Mouse (Mus musculus) forebrain, embryonic 15.5 days (tissue): Measurements from ENCODE around the gene Fads6. TPM values are rescaled to one million over a fixed set of nuclear protein-coding genes. Genes with fewer than 3 reads are reported as not detected.

Experiments
- ATAC-seq: fragments of 200-750 bp; cut with Nextera tagmentation; replicated peaks from 2 replicates; pipeline ENCODE4 v1.8.0; 2017; ENCODE audit warnings: mild to moderate bottlenecking, moderate TSS enrichment, moderate library complexity
- H3K27ac ChIP-seq: fragments of 300-500 bp; sonication (generic); replicated peaks from 2 replicates; pipeline ENCODE4 v1.5.1; 2015; ENCODE audit warnings: mild to moderate bottlenecking, inconsistent platforms
- H3K27me3 ChIP-seq: fragments of 300-500 bp; sonication (generic); 2 replicates; pipeline ENCODE4 v1.6.1; 2015; ENCODE audit warnings: inconsistent platforms
- H3K36me3 ChIP-seq: fragments of 300-500 bp; sonication (generic); 2 replicates; pipeline ENCODE4 v1.6.1; 2015; ENCODE audit warnings: mild to moderate bottlenecking, inconsistent platforms
- H3K4me1 ChIP-seq: fragments of 300-500 bp; sonication (generic); 2 replicates; pipeline ENCODE4 v1.6.1; 2015; ENCODE audit warnings: inconsistent platforms
- H3K4me2 ChIP-seq: fragments of 300-500 bp; sonication (generic); replicated peaks from 2 replicates; pipeline ENCODE4 v1.6.1; 2015; ENCODE audit warnings: mild to moderate bottlenecking, inconsistent platforms
- H3K4me3 ChIP-seq: fragments of 300-500 bp; sonication (generic); 2 replicates; pipeline ENCODE4 v1.5.1; 2015; ENCODE audit warnings: mild to moderate bottlenecking, inconsistent platforms
- H3K9ac ChIP-seq: fragments of 300-500 bp; sonication (generic); replicated peaks from 2 replicates; pipeline ENCODE4 v1.6.1; 2015; ENCODE audit warnings: mild to moderate bottlenecking, inconsistent platforms
- H3K9me3 ChIP-seq: fragments of 300-500 bp; sonication (generic); 2 replicates; pipeline ENCODE4 v1.6.1; 2016; ENCODE audit warnings: inconsistent platforms
- WGBS: fragments of 180-500 bp; shearing (Covaris S2); methylation state at CpG from one replicate; pipeline ENCODE4 v1.1.7; 2015; ENCODE audit warnings: mixed read lengths; 5-methylcytosine and 5-hydroxymethylcytosine counted together
- polyA plus RNA-seq: library from polyadenylated mRNA; unstranded; fragments of >200 nt; fragmentation: Nextera tagmentation; extraction: Ambion mirVana; gene quantifications from 2 replicates; pipeline ENCODE4 v1.2.1, GENCODE M21; 2015

The Fads6 gene
- 0.37 TPM in 2 replicates for polyA plus RNA-seq

- peak within 1 kb of the TSS; percentile 81 for H3K4me2 ChIP-seq
- ATAC-seq, result peak; percentile 85
- no peaks in the 10 kb centered on the region for H3K36me3 ChIP-seq
- H3K9me3 ChIP-seq, result no peaks in the 10 kb centered on the region
- H3K27me3 ChIP-seq, result no peaks in the 10 kb centered on the region
- peak within 1 kb of the TSS; percentile 55 for H3K9ac ChIP-seq
- peaks cover 8% of the 10 kb centered on the region for H3K4me1 ChIP-seq
- peak within 1 kb of the TSS; percentile 49 for H3K4me3 ChIP-seq
- under 1% methylated on average over 44 of the region's 44 CpGs for WGBS
- H3K27ac ChIP-seq, result no peak within 1 kb of the TSS
Observed at GRCm38 (mm10) chr11:115297214-115297826, at the start of gene Fads6. Fads6 (minus strand) TSS chr11:115297663.

- no peak overlapping the region for H3K27ac ChIP-seq
- H3K36me3 ChIP-seq, result peaks cover under 1% of the 10 kb centered on the region; the same call in 1 of the 2 replicates
- 51% methylated on average over 7 of the region's 7 CpGs for whole genome bisulfite sequencing
- H3K4me2 ChIP-seq, result no peak overlapping the region
- ATAC-seq, result no peak
- no peak overlapping the region for H3K4me3 ChIP-seq
- H3K27me3 ChIP-seq, result no peaks in the 10 kb centered on the region
- no peak overlapping the region for H3K9ac ChIP-seq
- H3K9me3 ChIP-seq, result no peaks in the 10 kb centered on the region
- no peaks in the 10 kb centered on the region for H3K4me1 ChIP-seq
Observed at GRCm38 (mm10) chr11:115345515-115345914, 48.1 kb upstream of the Fads6 start.

GRCm38 (mm10) chr11:115344967-115345366, 47.5 kb upstream of the Fads6 start:
- H3K27me3 ChIP-seq, result no peaks in the 10 kb centered on the region
- no peaks in the 10 kb centered on the region for H3K4me1 ChIP-seq
- no peak overlapping the region for H3K27ac ChIP-seq
- ATAC-seq, result no peak
- H3K4me2 ChIP-seq, result no peak overlapping the region
- no peaks in the 10 kb centered on the region; the same call in 1 of the 2 replicates for H3K36me3 ChIP-seq
- no peak overlapping the region for H3K4me3 ChIP-seq
- 15% methylated on average over 12 of the region's 12 CpGs for WGBS
- H3K9ac ChIP-seq, result no peak overlapping the region
- no peaks in the 10 kb centered on the region for H3K9me3 ChIP-seq

GRCm38 (mm10) chr11:115341866-115342265, 44.4 kb upstream of the Fads6 start:
- Histone ChIP-seq H3K27me3 (no peaks in the 10 kb centered on the region; the same call in 1 of the 2 replicates), H3K36me3 (no peaks in the 10 kb centered on the region), H3K4me1 (no peaks in the 10 kb centered on the region), H3K9ac (no peak overlapping the region), H3K4me2 (no peak overlapping the region), H3K27ac (no peak overlapping the region), H3K4me3 (no peak overlapping the region), H3K9me3 (no peaks in the 10 kb centered on the region)
- no peak for ATAC-seq
- WGBS, result 68% methylated on average over 6 of the region's 6 CpGs

GRCm38 (mm10) chr11:115341246-115341645, 43.8 kb upstream of the Fads6 start:
- Histone ChIP-seq H3K27ac (no peak overlapping the region), H3K4me2 (no peak overlapping the region), H3K9me3 (no peaks in the 10 kb centered on the region), H3K9ac (no peak overlapping the region), H3K4me1 (no peaks in the 10 kb centered on the region), H3K36me3 (no peaks in the 10 kb centered on the region), H3K27me3 (no peaks in the 10 kb centered on the region; the same call in 1 of the 2 replicates), H3K4me3 (no peak overlapping the region)
- WGBS, result 69% methylated on average over 2 of the region's 2 CpGs
- ATAC-seq, result no peak

- WGBS, result 71% methylated on average over 1 of the region's 1 CpGs
- Histone ChIP-seq H3K4me2 (no peak overlapping the region), H3K4me1 (peaks cover 9% of the 10 kb centered on the region), H3K36me3 (no peaks in the 10 kb centered on the region), H3K9ac (no peak overlapping the region), H3K9me3 (no peaks in the 10 kb centered on the region), H3K27me3 (peaks cover 19% of the 10 kb centered on the region), H3K27ac (no peak overlapping the region), H3K4me3 (no peak overlapping the region)
- ATAC-seq, result no peak
Observed at GRCm38 (mm10) chr11:115337826-115338225, 40.4 kb upstream of the Fads6 start.

GRCm38 (mm10) chr11:115337350-115337749, 39.9 kb upstream of the Fads6 start:
- Histone ChIP-seq H3K9me3 (no peaks in the 10 kb centered on the region), H3K27ac (no peak overlapping the region), H3K4me2 (no peak overlapping the region), H3K4me3 (no peak overlapping the region), H3K27me3 (peaks cover 19% of the 10 kb centered on the region), H3K9ac (no peak overlapping the region), H3K36me3 (no peaks in the 10 kb centered on the region), H3K4me1 (peaks cover 9% of the 10 kb centered on the region)
- ATAC-seq, result no peak
- WGBS, result 73% methylated on average over 3 of the region's 3 CpGs

GRCm38 (mm10) chr11:115336115-115336514, 38.7 kb upstream of the Fads6 start:
- Histone ChIP-seq H3K9me3 (no peaks in the 10 kb centered on the region), H3K4me2 (no peak overlapping the region), H3K27ac (no peak overlapping the region), H3K9ac (no peak overlapping the region), H3K4me1 (peaks cover 9% of the 10 kb centered on the region), H3K27me3 (peaks cover 19% of the 10 kb centered on the region), H3K4me3 (no peak overlapping the region), H3K36me3 (no peaks in the 10 kb centered on the region)
- WGBS, result 22% methylated on average over 6 of the region's 6 CpGs
- no peak for ATAC-seq

GRCm38 (mm10) chr11:115335223-115335622, 37.8 kb upstream of the Fads6 start:
- H3K4me2 ChIP-seq, result no peak overlapping the region
- no peaks in the 10 kb centered on the region for H3K36me3 ChIP-seq
- peaks cover 9% of the 10 kb centered on the region for H3K4me1 ChIP-seq
- WGBS, result 45% methylated on average over 12 of the region's 12 CpGs
- no peak overlapping the region for H3K27ac ChIP-seq
- no peaks in the 10 kb centered on the region for H3K9me3 ChIP-seq
- H3K9ac ChIP-seq, result no peak overlapping the region
- peaks cover 19% of the 10 kb centered on the region for H3K27me3 ChIP-seq
- no peak for ATAC-seq
- H3K4me3 ChIP-seq, result no peak overlapping the region

GRCm38 (mm10) chr11:115334531-115334930, 37.1 kb upstream of the Fads6 start, which contains the start of gene Otop3:
Otop3 (plus strand) TSS chr11:115334731.
- Histone ChIP-seq H3K4me3 (peak within 1 kb of the TSS; percentile 25), H3K4me1 (peaks cover 9% of the 10 kb centered on the region), H3K9me3 (no peaks in the 10 kb centered on the region), H3K27me3 (peaks cover 19% of the 10 kb centered on the region), H3K36me3 (no peaks in the 10 kb centered on the region), H3K4me2 (peak within 1 kb of the TSS; percentile 47), H3K9ac (no peak within 1 kb of the TSS; the same call in 1 of the 2 replicates), H3K27ac (no peak within 1 kb of the TSS)
- no peak for ATAC-seq
- WGBS, result 3% methylated on average over 29 of the region's 29 CpGs

- Histone ChIP-seq H3K4me1 (peaks cover under 1% of the 10 kb centered on the region), H3K27ac (no peak overlapping the region), H3K4me2 (no peak overlapping the region), H3K9me3 (no peaks in the 10 kb centered on the region), H3K36me3 (no peaks in the 10 kb centered on the region), H3K9ac (no peak overlapping the region), H3K27me3 (peaks cover 7% of the 10 kb centered on the region; the same call in 1 of the 2 replicates), H3K4me3 (no peak overlapping the region)
- no peak for ATAC-seq
- WGBS, result 74% methylated on average over 15 of the region's 15 CpGs
Observed at GRCm38 (mm10) chr11:115329339-115329738, 31.9 kb upstream of the Fads6 start.

GRCm38 (mm10) chr11:115326730-115327129, 29.3 kb upstream of the Fads6 start:
- H3K4me2 ChIP-seq, result no peak overlapping the region
- H3K27ac ChIP-seq, result no peak overlapping the region
- ATAC-seq, result no peak
- no peak overlapping the region for H3K4me3 ChIP-seq
- H3K4me1 ChIP-seq, result peaks cover 15% of the 10 kb centered on the region
- H3K36me3 ChIP-seq, result no peaks in the 10 kb centered on the region
- H3K9ac ChIP-seq, result no peak overlapping the region
- H3K9me3 ChIP-seq, result no peaks in the 10 kb centered on the region
- H3K27me3 ChIP-seq, result peaks cover 29% of the 10 kb centered on the region
- 75% methylated on average over 7 of the region's 7 CpGs for WGBS

- ATAC-seq, result 0 out of 2 replicates have a peak, but pooled peaks have one; percentile 26
Observed at GRCm38 (mm10) chr11:115323354-115323753, 25.9 kb upstream of the Fads6 start.

More at GRCm38 (mm10) chr11:115323354-115323753, 25.9 kb upstream of the Fads6 start:
- no peak overlapping the region for H3K9ac ChIP-seq
- WGBS, result 18% methylated on average over 32 of the region's 32 CpGs
- no peak overlapping the region for H3K27ac ChIP-seq
- H3K36me3 ChIP-seq, result no peaks in the 10 kb centered on the region
- peaks cover 27% of the 10 kb centered on the region for H3K4me1 ChIP-seq
- no peak overlapping the region for H3K4me3 ChIP-seq
- H3K9me3 ChIP-seq, result no peaks in the 10 kb centered on the region
- peaks cover 61% of the 10 kb centered on the region for H3K27me3 ChIP-seq
- H3K4me2 ChIP-seq, result no peak overlapping the region
